Mouse (Mus musculus): ENCODE measurements around the gene Arhgap23.

Arhgap23 gene

GRCm38 (mm10) chr11:97532354-97532753, 117.0 kb downstream of the Arhgap23 start:
- DNase-seq (ENCODE audit: low spot score in 2 of 2): no peak

- DNase-seq (ENCODE audit: low spot score in 2 of 2): no peak
Observed at GRCm38 (mm10) chr11:97532950-97533582, 117.7 kb downstream of the Arhgap23 start.

GRCm38 (mm10) chr11:97533653-97534052, 118.3 kb downstream of the Arhgap23 start:
- no peak for DNase-seq (ENCODE audit: low spot score in 2 of 2)

- no peak for DNase-seq (ENCODE audit: low spot score in 2 of 2)
Observed at GRCm38 (mm10) chr11:97534442-97535307, 119.3 kb downstream of the Arhgap23 start.

- no peak for DNase-seq (ENCODE audit: low spot score in 2 of 2)
Observed at GRCm38 (mm10) chr11:97535308-97535630, 119.9 kb downstream of the Arhgap23 start.

- DNase-seq (ENCODE audit: low spot score in 2 of 2): no peak
Observed at GRCm38 (mm10) chr11:97535660-97536059, 120.3 kb downstream of the Arhgap23 start.

GRCm38 (mm10) chr11:97536083-97536747, 120.9 kb downstream of the Arhgap23 start:
- DNase-seq (ENCODE audit: low spot score in 2 of 2): no peak

GRCm38 (mm10) chr11:97536835-97537579, 121.7 kb downstream of the Arhgap23 start:
- DNase-seq (ENCODE audit: low spot score in 2 of 2): no peak

GRCm38 (mm10) chr11:97537580-97538089, 122.3 kb downstream of the Arhgap23 start:
- DNase-seq (ENCODE audit: low spot score in 2 of 2): no peak

- no peak for DNase-seq (ENCODE audit: low spot score in 2 of 2)
Observed at GRCm38 (mm10) chr11:97539622-97540021, 124.3 kb downstream of the Arhgap23 start.

GRCm38 (mm10) chr11:97540136-97540535, 124.8 kb downstream of the Arhgap23 start:
- DNase-seq (ENCODE audit: low spot score in 2 of 2): no peak

GRCm38 (mm10) chr11:97540604-97541003, 125.3 kb downstream of the Arhgap23 start:
- no peak for DNase-seq (ENCODE audit: low spot score in 2 of 2)

- no peak for DNase-seq (ENCODE audit: low spot score in 2 of 2)
Observed at GRCm38 (mm10) chr11:97542171-97543150, 127.1 kb downstream of the Arhgap23 start.

GRCm38 (mm10) chr11:97543181-97543733, 127.9 kb downstream of the Arhgap23 start:
- peak in 1 of 2 experiments; percentile 48 for DNase-seq (ENCODE audit: low spot score in 2 of 2)

GRCm38 (mm10) chr11:97543883-97544282, 128.6 kb downstream of the Arhgap23 start:
- DNase-seq (ENCODE audit: low spot score in 2 of 2): no peak

GRCm38 (mm10) chr11:97545808-97546560, 130.7 kb downstream of the Arhgap23 start:
- no peak for DNase-seq (ENCODE audit: low spot score in 2 of 2)

- no peak for DNase-seq (ENCODE audit: low spot score in 2 of 2)
Observed at GRCm38 (mm10) chr11:97546804-97547411, 131.6 kb downstream of the Arhgap23 start.

- no peak for DNase-seq (ENCODE audit: low spot score in 2 of 2)
Observed at GRCm38 (mm10) chr11:97547957-97548706, 132.8 kb downstream of the Arhgap23 start.

All from urinary bladder, postnatal 36 days (tissue).